Mouse (Mus musculus) lung, adult 18-20 months (tissue): ENCODE measurements at regions not wholly inside any gene's neighbourhood (a gene's known extent, or its start where the extent isn't known, plus 50 kb on each side); places are given as distances from the start of the nearest gene placed in this dataset.

Experiments
- DNase-seq, 2 experiments: peaks; one replicate each; pipeline ENCODE4 v3.0.0; 2022; ENCODE audit warnings: mixed read lengths in 2 of 2

- peak in 1 of 2 experiments; percentile 7 for DNase-seq
Measured at GRCm38 (mm10) chr1:73188796-73189195, 173.1 kb upstream of the Tnp1 start.

- no peak for DNase-seq
Measured at GRCm38 (mm10) chr1:73184477-73184876, 168.8 kb upstream of the Tnp1 start.

DNA sequence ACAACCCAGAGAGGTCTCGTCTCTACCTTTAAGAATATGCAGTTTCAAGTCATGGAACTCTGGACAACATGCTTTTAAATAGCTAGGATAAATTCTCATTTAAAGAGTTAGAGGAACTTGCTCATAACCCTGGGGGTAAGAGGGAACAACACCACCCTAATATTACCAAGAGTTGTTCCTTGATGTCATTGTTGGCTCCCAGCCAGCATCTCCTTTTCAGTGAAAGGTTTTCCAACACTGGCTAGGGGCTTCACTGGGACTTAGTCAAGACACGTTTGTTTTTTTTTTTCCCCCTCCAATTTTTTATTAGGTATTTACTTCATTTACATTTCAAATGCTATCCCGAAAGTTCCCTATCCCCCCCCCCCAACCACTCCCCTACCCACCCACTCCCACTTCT lies 163.1 kb upstream of the Tnp1 start:
- DNase-seq, result no peak

DNA sequence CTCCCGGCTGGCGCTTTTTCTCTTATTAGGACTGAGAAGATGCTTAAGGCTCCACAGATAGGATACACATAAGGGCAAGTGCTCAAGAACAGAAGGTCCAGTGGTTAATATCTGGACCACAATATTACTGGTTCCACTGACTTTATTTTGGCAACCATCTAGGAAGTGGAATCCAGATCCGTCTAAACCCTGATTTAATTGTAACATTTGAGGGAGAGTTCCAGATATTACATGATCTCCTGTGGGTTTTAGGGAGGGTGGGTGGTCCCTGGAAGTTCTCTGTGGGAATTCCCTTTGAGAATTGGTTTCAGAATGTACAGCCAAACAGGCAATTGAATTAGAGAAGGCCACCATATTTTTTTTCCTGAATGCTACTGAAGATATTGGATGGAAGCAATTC lies 161.4 kb upstream of the Tnp1 start:
- no peak for DNase-seq

GRCm38 (mm10) chr1:73170668-73171008 lies 154.9 kb upstream of the Tnp1 start:
- DNase-seq, result no peak

GRCm38 (mm10) chr1:73169929-73170667 lies 154.4 kb upstream of the Tnp1 start:
- DNase-seq, result no peak

GRCm38 (mm10) chr1:73169077-73169869 lies 153.6 kb upstream of the Tnp1 start:
- DNase-seq, result no peak

- no peak for DNase-seq
Measured at GRCm38 (mm10) chr1:73160199-73160598, 144.5 kb upstream of the Tnp1 start.

DNA sequence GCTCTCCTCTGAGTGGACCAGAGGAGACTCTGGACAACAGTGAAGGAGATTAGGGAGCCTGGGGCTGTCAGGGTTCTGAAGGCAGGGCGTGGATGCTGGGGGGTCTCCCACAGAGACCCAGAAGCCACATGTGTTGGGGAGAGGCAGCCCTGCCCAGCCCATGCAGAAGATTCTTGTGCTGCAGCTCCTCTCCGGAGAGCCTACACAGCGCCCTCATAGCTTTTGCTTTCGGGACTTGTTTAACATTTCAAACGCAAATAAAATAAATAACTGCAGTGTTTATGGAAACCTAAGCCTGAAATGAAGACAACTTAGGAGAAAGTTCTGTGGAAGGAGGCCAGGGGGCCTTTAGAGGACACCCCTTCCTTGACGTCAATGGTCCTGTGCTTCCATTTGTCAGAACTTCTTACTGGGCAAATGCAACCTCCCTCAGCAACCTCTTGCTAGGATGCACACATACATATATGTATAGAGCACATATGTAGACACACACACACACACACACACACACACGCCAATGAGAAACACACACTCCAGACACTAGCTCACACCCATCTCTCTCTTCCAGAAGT lies 143.8 kb upstream of the Tnp1 start:
- DNase-seq, result no peak

- DNase-seq, result peak; percentile 10 to 33
Measured at GRCm38 (mm10) chr1:73153438-73154097, 137.9 kb upstream of the Tnp1 start.

DNA sequence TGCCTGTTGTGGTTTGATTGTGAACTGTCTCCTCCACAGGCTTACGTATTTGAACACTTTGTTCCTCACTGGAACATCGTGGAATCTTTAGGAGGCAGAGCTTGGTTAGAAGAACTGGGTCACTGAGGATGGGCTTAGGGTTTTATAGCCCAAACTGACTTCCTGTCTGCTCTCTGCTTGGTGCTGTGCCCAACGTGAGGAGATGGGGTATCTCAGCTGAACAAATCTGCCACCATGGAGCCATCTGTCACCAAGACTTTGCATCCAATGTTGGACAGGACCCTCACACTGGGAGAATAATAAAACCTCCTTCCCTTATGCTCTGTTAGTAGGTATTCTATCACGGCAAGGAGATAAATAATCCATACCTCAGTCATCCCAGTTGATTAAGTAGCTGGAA lies 134.2 kb upstream of the Tnp1 start:
- DNase-seq, result no peak

- no peak for DNase-seq
Measured at GRCm38 (mm10) chr1:73142845-73143244, 127.1 kb upstream of the Tnp1 start.

- peak; percentile 33 to 62 for DNase-seq
Measured at GRCm38 (mm10) chr1:73140557-73141345, 125.0 kb upstream of the Tnp1 start.

GRCm38 (mm10) chr1:73130215-73130861 lies 114.6 kb upstream of the Tnp1 start:
- DNase-seq, result no peak

DNA sequence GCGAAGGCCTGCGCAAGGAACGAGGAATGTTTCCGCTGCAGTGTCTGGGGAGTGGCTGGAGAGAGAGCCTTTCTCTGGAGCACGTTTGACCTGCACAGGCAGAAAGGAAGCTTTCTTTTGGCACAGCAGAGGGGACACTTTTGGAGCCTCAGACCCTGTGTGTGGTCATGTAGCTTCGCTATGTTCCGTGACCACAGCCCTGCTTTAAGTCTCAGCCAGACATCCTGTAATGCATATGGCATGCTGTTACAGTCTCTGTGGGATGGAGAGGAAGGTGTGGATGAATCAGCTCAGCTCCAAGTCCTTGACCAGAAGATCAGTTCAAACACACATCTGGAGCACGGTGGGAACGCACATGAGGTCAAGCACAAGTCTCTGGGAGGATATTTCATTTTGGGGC lies 107.3 kb upstream of the Tnp1 start:
- no peak for DNase-seq

GRCm38 (mm10) chr1:73118661-73119060 lies 103.0 kb upstream of the Tnp1 start:
- no peak for DNase-seq

- no peak for DNase-seq
Measured at GRCm38 (mm10) chr1:73116526-73116925, 100.8 kb upstream of the Tnp1 start.

DNA sequence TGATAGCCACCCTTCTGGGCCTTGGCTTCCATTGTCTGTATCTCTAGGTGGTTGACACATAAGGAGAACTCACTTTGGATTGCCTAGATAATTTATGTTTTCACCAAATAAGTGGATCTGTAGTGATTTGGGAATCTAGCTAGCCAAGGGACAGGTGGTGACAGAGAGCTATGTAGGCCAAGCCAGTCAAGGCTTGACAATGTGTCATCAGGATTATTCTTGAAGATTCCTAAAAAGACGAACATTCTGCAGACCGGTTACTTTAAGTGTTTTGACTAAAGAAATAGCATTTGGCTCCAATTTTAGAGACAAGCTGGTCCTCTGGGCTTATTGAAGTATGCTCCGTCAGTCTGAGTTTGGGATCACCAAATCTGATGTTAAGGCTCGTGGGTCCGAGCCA lies 100.1 kb upstream of the Tnp1 start:
- DNase-seq, result no peak

- DNase-seq, result no peak
Measured at GRCm38 (mm10) chr1:73113137-73113536, 97.4 kb upstream of the Tnp1 start.

DNA sequence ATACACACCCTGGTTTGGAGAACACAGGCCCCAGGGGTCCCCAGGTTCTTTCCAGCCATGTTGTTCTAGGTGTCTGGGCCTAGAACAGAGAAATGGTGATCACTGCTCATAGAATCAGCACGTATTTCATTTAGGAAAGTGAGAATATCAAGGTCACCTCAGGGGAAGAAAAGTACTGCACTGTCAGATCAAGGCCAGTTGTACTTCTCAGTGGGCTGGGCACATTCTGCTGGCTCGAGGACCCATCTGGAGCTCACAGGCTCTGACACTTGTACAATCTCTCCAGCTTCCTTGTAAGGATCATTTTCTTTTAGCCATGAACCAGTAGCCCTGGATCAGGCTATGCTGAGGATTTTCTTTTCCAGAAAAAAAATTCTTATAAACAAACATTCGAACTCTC lies 97.0 kb upstream of the Tnp1 start:
- no peak for DNase-seq

DNA sequence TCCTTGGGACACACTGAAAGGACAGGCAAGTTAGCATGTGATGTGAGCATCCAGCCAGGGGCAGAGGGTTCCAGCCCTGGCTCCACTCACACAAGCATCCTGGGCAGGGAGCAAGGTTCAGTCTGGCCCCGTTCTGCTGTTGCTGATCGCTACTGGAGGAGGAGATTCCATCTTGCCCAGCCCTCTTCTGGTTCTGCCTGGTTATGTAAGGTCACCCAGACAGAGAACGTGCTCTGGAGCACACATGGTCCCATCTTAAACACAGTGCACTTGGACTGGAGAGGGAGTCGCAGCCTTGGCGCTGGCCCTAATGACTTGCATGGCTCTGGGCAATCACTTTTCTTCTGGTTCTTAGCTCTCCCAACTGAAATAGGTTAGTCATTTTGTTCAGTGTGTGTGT lies 96.2 kb upstream of the Tnp1 start:
- DNase-seq, result no peak

DNA sequence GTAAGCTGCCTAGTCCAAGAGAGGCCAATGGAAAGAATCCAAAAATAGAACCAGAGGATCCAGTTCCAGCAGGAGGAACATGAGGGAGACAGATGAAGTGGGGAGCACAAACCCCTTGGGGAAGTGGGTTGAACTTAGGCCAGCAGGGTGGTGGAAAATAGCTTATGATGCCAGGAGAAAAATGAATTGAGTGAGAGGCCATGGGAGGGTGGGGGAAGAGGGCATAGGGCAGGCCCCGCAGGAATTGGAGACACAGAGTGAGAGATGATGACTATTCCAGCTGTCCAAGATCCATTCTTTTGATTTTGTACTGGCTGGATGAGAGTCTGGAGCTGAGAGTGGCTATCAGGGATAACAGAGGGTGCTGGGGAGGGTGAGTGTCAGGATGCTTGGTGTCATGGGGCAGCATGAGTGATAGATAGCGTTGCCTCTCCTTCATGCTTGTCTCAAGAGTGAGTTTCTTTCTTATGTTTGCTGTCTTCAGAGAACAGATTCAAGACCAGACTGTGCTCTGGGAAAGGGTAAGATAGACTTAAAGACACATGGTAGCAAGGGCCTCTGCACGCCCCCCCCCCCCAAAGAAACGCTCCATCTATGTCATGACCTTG lies 90.3 kb upstream of the Tnp1 start:
- DNase-seq, result peak in 1 of 2 experiments; percentile 23
